Mouse (Mus musculus): ENCODE results near the gene Prss41.
"Not testable (repeated sequence)": the region's sequence is repeated elsewhere in the genome, so short reads cannot be mapped to it uniquely, and the experiment has no call there.

Prss41 gene

DNA sequence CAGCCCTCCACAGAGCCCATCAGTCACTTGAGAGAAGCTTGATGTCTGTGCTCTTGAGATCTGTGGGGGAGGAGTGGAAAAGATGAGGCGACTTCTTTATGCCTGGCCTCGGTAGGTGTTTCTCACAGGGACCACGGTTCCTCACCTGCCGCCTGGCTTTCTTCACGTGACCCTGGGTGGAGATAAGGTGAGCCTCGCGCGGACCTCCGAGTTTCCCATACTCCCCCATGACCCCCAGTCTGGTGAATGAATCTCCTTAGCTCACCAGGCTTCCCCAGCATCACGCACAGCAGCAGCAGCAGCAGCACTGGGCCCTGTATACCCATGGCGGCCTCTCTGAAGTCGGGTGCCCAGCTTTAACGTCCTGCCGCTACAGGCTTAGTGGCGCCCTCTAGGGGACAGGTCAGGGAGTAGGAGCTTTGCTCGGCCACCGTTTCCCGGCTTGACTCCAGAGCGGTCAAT, at the start of gene Prss41, which contains the start of gene Prss32:
Gene Prss41 (minus strand): TSS at position 361 of the 462 bp plus-strand sequence.
Gene Prss32 (plus strand): TSS at position 44 of the 462 bp plus-strand sequence.
- DNase-seq (ENCODE audit: low read depth, low spot score): peak; percentile 78

GRCm38 (mm10) chr17:23880576-23880975, 36.6 kb upstream of the Prss41 start, which contains the start of the genes Dcpp1 and Dcpp2:
Gene Dcpp1, plus strand, starts transcription at chr17:23880876.
Gene Dcpp2, plus strand, starts transcription at chr17:23880880.
- DNase-seq (ENCODE audit: low read depth, low spot score): not testable (repeated sequence)

DNA sequence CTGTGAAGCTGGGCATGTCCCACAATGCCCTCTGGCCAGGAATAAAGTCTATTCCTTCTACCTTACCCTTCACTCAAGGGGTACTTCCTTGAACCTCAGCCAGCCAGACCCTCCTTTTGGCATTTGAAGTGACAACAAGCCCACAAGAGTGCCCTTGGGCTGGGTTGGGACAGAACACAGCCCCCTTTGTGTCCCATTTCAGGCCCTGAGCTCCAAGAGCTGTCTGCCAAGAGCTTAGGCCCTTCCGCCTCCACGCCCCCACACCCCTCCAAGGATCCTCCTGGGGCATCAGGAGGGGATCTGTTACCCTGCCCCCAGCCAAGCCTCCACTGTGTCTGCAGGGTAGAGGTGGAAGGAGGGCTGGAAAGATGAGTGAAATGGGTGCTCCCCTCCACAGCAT, 33.2 kb upstream of the Prss41 start:
- DNase-seq (ENCODE audit: low read depth, low spot score): no peak

GRCm38 (mm10) chr17:23876741-23877140, 32.8 kb upstream of the Prss41 start:
- DNase-seq (ENCODE audit: low read depth, low spot score): no peak

DNA sequence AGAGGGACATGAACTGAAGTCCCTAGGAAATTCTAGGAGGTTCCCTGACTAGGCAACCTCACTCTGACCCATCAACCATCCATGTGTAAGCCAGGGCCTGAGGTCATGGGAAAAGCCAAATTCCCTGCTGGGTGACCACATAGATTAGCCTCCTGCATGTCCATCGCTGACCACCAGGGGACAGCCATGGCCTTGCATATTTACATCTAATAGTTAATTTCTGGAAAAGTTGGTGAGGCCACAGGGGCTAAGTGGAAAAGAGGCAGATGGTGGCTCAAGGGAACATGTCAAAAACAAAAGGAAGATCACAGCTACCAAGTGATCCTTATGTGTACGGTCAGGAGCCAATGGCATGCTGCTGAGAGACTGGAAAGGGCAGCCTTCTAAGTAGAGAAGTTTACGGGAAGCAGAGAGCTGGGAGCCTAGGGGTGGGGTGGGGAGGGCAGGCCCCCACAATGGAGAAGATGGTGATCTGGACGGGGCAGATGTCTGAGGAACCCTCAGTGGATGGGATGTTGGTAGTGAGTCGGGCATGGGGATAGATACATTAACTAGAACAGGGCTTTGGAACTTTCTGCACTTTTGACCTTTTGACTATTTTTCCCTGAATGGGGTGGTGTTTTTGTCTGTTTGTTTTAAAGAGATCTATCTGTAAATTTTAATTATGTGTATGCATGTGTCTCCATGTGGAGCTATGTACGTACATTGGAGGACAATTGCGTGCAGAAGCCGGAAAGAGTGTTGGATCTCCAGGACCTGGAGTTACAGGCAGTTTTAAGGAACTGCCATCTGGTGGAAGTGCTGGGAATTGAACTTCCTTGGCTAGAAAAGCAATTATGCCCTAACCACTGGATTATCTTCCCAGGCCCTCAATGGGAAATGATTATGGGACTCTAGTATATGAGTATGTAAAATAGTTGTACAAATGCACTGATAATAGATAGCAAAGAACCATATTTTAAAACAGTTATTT, 30.2 kb upstream of the Prss41 start:
- peak; percentile 35 for DNase-seq (ENCODE audit: low read depth, low spot score)

- DNase-seq (ENCODE audit: low read depth, low spot score): no peak
These were observed 24.5 kb upstream of the Prss41 start for GRCm38 (mm10) chr17:23868513-23868912.

DNA sequence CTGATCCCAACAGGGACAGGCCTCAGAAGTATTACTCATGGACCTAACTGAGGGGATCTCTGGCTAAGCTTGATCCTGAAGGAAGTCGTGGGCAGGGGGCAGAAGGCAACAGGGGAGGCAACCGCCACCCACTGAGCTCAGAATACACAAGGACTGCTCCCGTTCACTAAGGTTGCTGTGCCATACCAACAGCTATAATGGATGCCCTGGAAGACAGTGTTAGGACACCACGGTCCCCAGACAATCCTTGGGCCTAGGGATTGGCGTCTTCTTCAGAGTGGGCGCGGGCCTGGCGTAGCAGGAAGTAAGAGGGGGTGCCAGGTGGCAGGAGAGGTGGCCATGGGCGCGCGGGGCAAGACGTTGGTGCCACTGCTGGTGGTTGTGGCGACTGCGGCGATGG, 23.8 kb upstream of the Prss41 start, which contains the start of gene Prss21:
Gene Prss21 (plus strand): TSS at position 301 of the 400 bp plus-strand sequence.
- no peak for DNase-seq (ENCODE audit: low read depth, low spot score)

GRCm38 (mm10) chr17:23862926-23863325, 19.0 kb upstream of the Prss41 start:
- no peak for DNase-seq (ENCODE audit: low read depth, low spot score)

- DNase-seq (ENCODE audit: low read depth, low spot score): no peak
These were observed 13.9 kb upstream of the Prss41 start for GRCm38 (mm10) chr17:23857913-23858312.

- DNase-seq (ENCODE audit: low read depth, low spot score): no peak
These were observed 13.2 kb upstream of the Prss41 start for GRCm38 (mm10) chr17:23857193-23857592.

- no peak for DNase-seq (ENCODE audit: low read depth, low spot score)
These were observed 10.3 kb upstream of the Prss41 start for GRCm38 (mm10) chr17:23854229-23854765.

DNA sequence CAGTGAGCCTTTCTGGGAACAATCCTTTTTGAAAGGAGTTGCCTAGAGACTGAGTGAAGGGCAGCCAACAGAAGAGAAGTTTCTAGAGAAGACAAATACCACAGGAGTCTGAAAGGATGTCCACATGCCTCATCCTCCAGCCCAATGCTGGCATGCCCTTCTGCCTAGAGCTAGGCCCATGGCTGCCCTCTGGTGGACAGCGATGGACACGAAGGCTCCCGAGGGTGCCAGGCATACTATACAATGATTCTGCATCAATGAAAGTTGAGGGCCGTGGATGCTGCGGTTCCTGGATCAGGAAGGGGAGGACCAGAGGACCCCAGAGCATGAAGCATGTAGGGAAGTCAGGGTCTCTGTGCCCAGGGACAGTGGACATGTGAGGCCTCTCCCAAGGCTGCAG, 9.3 kb upstream of the Prss41 start:
- peak; percentile 50 for DNase-seq (ENCODE audit: low read depth, low spot score)

GRCm38 (mm10) chr17:23850853-23851749, 7.1 kb upstream of the Prss41 start:
- DNase-seq (ENCODE audit: low read depth, low spot score): peak; percentile 83

GRCm38 (mm10) chr17:23850028-23850427, 6.1 kb upstream of the Prss41 start:
- DNase-seq (ENCODE audit: low read depth, low spot score): no peak

- DNase-seq (ENCODE audit: low read depth, low spot score): peak; percentile 82
These were observed 696 bp downstream of the Prss41 start for GRCm38 (mm10) chr17:23843141-23843811.

DNA sequence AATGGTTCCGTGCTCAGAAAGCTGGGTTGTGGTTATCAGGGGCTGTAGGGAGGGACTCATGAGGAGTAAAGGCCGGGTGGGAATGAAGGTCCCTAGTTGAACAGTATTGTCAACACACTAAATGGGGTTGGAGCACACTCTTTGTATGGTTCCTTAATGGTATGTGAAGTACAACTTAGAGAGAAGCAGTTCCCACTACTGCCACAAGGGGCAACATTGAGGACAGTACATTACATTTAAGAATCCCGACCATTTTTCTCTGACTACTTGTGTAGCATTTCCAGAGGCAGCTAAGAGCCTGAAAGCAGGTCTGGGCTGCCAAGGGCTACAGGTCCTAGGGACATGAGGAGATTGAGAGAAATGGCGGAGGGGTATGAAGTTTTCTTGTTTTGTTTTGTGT, 2.8 kb downstream of the Prss41 start:
- DNase-seq (ENCODE audit: low read depth, low spot score): peak; percentile 82

- no peak for DNase-seq (ENCODE audit: low read depth, low spot score)
These were observed 7.9 kb downstream of the Prss41 start, which contains the start of gene Prss33 for GRCm38 (mm10) chr17:23836006-23836575. Gene Prss33, minus strand, starts transcription at chr17:23836056.

DNA sequence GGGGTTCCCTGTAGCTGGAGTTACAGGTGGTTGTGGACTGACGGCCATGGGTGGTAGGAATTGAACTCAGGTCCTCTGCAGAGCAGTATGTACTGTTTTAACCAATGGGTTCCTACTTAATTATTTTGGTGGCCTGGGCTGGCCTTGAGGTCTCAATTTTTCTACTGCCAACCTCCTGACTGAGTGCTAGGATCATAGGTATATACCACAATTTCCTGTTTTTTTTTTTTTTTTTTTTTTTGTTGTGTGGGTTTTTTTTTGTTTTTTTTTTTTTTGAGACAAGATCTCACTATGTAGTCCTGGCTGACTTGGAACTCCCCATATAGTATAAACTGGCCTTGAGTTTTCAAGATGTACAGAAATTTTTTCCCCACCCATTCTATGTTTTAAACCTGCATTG, 12.8 kb downstream of the Prss41 start:
- no peak for DNase-seq (ENCODE audit: low read depth, low spot score)

GRCm38 (mm10) chr17:23829064-23829619, 14.8 kb downstream of the Prss41 start, which contains the start of gene Elob:
Gene Elob, minus strand, starts transcription at chr17:23829136.
- peak; percentile 84 for DNase-seq (ENCODE audit: low read depth, low spot score)

All from ES-CJ7 (cell line).